Mouse (Mus musculus) embryonic fibroblast, embryonic 13.5 days (primary cell): ENCODE data around the gene Slc39a1.

Source experiments
- CTCF ChIP-seq: IDR thresholded peaks from 2 replicates; pipeline ENCODE4 v1.5.1; 2011; ENCODE audit warnings: mild to moderate bottlenecking, control low read depth, low read length, moderate library complexity, borderline replicate concordance; ENCODE audit not compliant: insufficient read depth
- POLR2A ChIP-seq: IDR thresholded peaks from 2 replicates; pipeline ENCODE4 v1.6.1; 2011; ENCODE audit warnings: low read depth, mild to moderate bottlenecking, control low read depth, low read length, moderate library complexity

DNA sequence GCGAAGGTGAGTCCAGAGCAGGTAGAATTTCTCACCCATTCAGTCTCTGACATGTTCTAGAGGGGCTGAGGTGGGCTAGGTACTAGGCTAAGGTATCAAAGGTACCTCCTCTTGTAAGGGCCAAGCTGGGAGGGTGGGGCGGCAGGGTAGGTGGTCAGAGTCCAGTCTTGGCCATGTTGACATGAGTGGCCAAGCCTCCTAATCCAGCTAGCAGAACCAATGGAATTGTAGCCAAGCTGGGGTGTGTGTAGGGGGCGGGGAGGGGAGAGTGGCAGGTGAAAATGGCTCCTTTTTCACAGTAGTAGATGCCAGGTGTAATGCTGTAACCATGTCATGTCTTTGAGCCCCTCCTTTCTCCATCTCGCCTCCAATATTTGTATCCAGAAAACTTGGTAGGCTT lies 10.5 kb downstream of the Slc39a1 start:
- TF ChIP-seq CTCF (no peak), POLR2A (no peak)
